25 mouse cellular contexts compared by ENCODE assay signal in genomic region chr14:33513877-33514276, GRCm38 (mm10). TPM values are rescaled to one million over a fixed set of nuclear protein-coding genes. Genes with fewer than 3 reads are reported as not detected.
DNase-seq lines count a peak whose midpoint lies in the region; ATAC-seq lines count a peak whose summit lies in the region.
"Had no signal": no experiment of that assay in that cellular context is flagged by ENCODE, and none has a peak within 500 bp of the region (broad histone marks: within the 10 kb centered on the region; RNA-seq: fewer than 3 reads in every experiment).

No protein-coding gene starts in this region.

- H3K4me3 ChIP-seq in forebrain, embryonic 13.5 days: no peak overlapping the region
- H3K4me3 ChIP-seq in forebrain, embryonic 11.5 days (ENCODE audit: low read depth, low read length): no peak overlapping the region
- no peak overlapping the region for H3K4me3 ChIP-seq in neural tube, embryonic 13.5 days
- H3K4me3 ChIP-seq: embryonic facial prominence, embryonic 13.5 days; heart, adult 2 months; heart, embryonic 15.5 days; hindbrain, embryonic 13.5 days had no signal

- no peak overlapping the region for H3K4me2 ChIP-seq in forebrain, embryonic 13.5 days
- H3K4me2 ChIP-seq in forebrain, embryonic 11.5 days (ENCODE audit: low read depth, low read length, severe bottlenecking): no peak overlapping the region
- peak overlapping the region; percentile 17; the same call in 1 of the 2 replicates for H3K4me2 ChIP-seq in neural tube, embryonic 13.5 days
- H3K4me2 ChIP-seq: embryonic facial prominence, embryonic 13.5 days; heart, embryonic 11.5 days; heart, embryonic 15.5 days; hindbrain, embryonic 13.5 days had no signal

- no peaks in the 10 kb centered on the region for H3K36me3 ChIP-seq in forebrain, embryonic 13.5 days (ENCODE audit: poor library complexity, severe bottlenecking)
- H3K36me3 ChIP-seq in forebrain, embryonic 11.5 days (ENCODE audit: control insufficient read depth, insufficient read depth, low read length): no peaks in the 10 kb centered on the region
- no peaks in the 10 kb centered on the region for H3K36me3 ChIP-seq in neural tube, embryonic 13.5 days
- H3K36me3 ChIP-seq: embryonic facial prominence, embryonic 13.5 days; G1E; heart, embryonic 15.5 days; hindbrain, embryonic 13.5 days had no signal

- no peaks in the 10 kb centered on the region for H3K27me3 ChIP-seq in forebrain, embryonic 13.5 days
- H3K27me3 ChIP-seq in forebrain, embryonic 11.5 days (ENCODE audit: control insufficient read depth, insufficient read depth, low read length): no peaks in the 10 kb centered on the region
- no peaks in the 10 kb centered on the region for H3K27me3 ChIP-seq in neural tube, embryonic 13.5 days
- H3K27me3 ChIP-seq: embryonic facial prominence, embryonic 13.5 days had no signal

- WGBS in forebrain, embryonic 13.5 days: 52% methylated on average over 5 of the region's 5 CpGs
- 75% methylated on average over 5 of the region's 5 CpGs for WGBS in forebrain, embryonic 11.5 days
- WGBS in neural tube, embryonic 13.5 days: 20% methylated on average over 5 of the region's 5 CpGs

- peak; percentile 85; the same call in 1 of the 2 replicates for ATAC-seq in forebrain, embryonic 13.5 days
- no peak for ATAC-seq in forebrain, embryonic 11.5 days (replicated peaks; ENCODE audit: low FRiP score)
- peak; percentile 87 for ATAC-seq in neural tube, embryonic 13.5 days (ENCODE audit: low read depth)
- no peak for ATAC-seq in activated CD4-positive, CD25-positive, alpha-beta regulatory T cell, adult 4 months
- ATAC-seq: CD4-positive, CD25-positive, alpha-beta regulatory T cell, adult 4 months had no signal

- no peak for DNase-seq in forebrain, embryonic 11.5 days (ENCODE audit: low spot score)
- DNase-seq in heart, adult 11 months: peak; percentile 61
- no peak for DNase-seq in heart, adult 18-20 months
- no peak for DNase-seq in neural tube, embryonic 10.5 days (ENCODE audit: extremely low spot score, low spot score)
- no peak for DNase-seq in thymus, postnatal 0 days (ENCODE audit: low spot score)
- DNase-seq: adrenal gland, postnatal 10 days; B cell, adult 2 months; cerebellum, adult 18-20 months; cerebellum, adult 9-11 months; cerebellum, postnatal 36 days; gastrocnemius, postnatal 36 days; heart, adult 2 months; heart, postnatal 14 days; kidney, adult 11 months had no signal

- H3K27ac ChIP-seq in forebrain, embryonic 13.5 days: 0 out of 2 replicates have a peak overlapping the region, but pooled peaks have one; percentile 4
- H3K27ac ChIP-seq in forebrain, embryonic 11.5 days (ENCODE audit: low read depth, low read length): no peak overlapping the region
- 0 out of 2 replicates have a peak overlapping the region, but pooled peaks have one; percentile 1 for H3K27ac ChIP-seq in neural tube, embryonic 13.5 days (replicated peaks)
- H3K27ac ChIP-seq: embryonic facial prominence, embryonic 13.5 days; heart, adult 2 months; heart, embryonic 15.5 days; hindbrain, embryonic 13.5 days had no signal

- H3K4me1 ChIP-seq in forebrain, embryonic 13.5 days: peaks cover 9% of the 10 kb centered on the region; the same call in 1 of the 2 replicates
- H3K4me1 ChIP-seq in forebrain, embryonic 11.5 days (replicated peaks; ENCODE audit: control insufficient read depth, insufficient read depth, low read length): no peaks in the 10 kb centered on the region
- H3K4me1 ChIP-seq in neural tube, embryonic 13.5 days (replicated peaks): peaks cover 17% of the 10 kb centered on the region
- H3K4me1 ChIP-seq: embryonic facial prominence, embryonic 13.5 days; heart, embryonic 15.5 days had no signal

- no peak overlapping the region for H3K9ac ChIP-seq in forebrain, embryonic 13.5 days
- H3K9ac ChIP-seq in forebrain, embryonic 11.5 days (ENCODE audit: low read length): no peak overlapping the region
- no peak overlapping the region for H3K9ac ChIP-seq in neural tube, embryonic 13.5 days
- H3K9ac ChIP-seq: embryonic facial prominence, embryonic 13.5 days; heart, embryonic 15.5 days; hindbrain, embryonic 13.5 days had no signal

- H3K9me3 ChIP-seq in forebrain, embryonic 13.5 days (replicated peaks): no peaks in the 10 kb centered on the region
- no peaks in the 10 kb centered on the region for H3K9me3 ChIP-seq in forebrain, embryonic 11.5 days (ENCODE audit: control insufficient read depth, low read length)
- H3K9me3 ChIP-seq in neural tube, embryonic 13.5 days: no peaks in the 10 kb centered on the region
- H3K9me3 ChIP-seq: embryonic facial prominence, embryonic 13.5 days; heart, embryonic 15.5 days; hindbrain, embryonic 13.5 days had no signal

RNA-seq across cellular contexts. Expression of gene Frmpd2, which starts 42.4 kb away (rescaled TPM):
- polyA plus RNA-seq in forebrain, embryonic 13.5 days (2015; fragmentation: Nextera tagmentation; extraction: Ambion mirVana): not detected in 2 replicates
- polyA plus RNA-seq in forebrain, embryonic 11.5 days (2014; fragmentation: Nextera tagmentation; extraction: Ambion mirVana): 0.05 and 0.29 TPM in 2 replicates
- under 1 TPM in 1 of 2 experiments, not detected in 1; 0.18 TPM for total RNA-seq in heart, adult 18-20 months (2021)
- not detected in 2 replicates for polyA plus RNA-seq in neural tube, embryonic 13.5 days (2015; fragmentation: Nextera tagmentation; extraction: Ambion mirVana)
- polyA plus RNA-seq in thymus, postnatal 0 days (2015; fragmentation: Nextera tagmentation; extraction: Ambion mirVana): not detected in 2 replicates
- polyA plus RNA-seq in activated CD4-positive, CD25-positive, alpha-beta regulatory T cell, adult 4 months (2017; shearing (Covaris generic)): not detected
- total RNA-seq: adrenal gland, postnatal 10 days; gastrocnemius, adult 8-10 months; gastrocnemius, postnatal 36 days; heart, adult 2 months; hematopoietic stem cell, adult 5-6 weeks had no signal
- polyA plus RNA-seq: CD4-positive, CD25-positive, alpha-beta regulatory T cell, adult 4 months; embryonic facial prominence, embryonic 13.5 days; G1E; hindbrain, embryonic 13.5 days had no signal

Comparison
In these comparisons a context has a peak if more than half of its experiments do, and no peak if none do; other contexts are left out.
1. ATAC-seq: peak in forebrain, embryonic 13.5 days (single experiment) and neural tube, embryonic 13.5 days (single experiment); none in forebrain, embryonic 11.5 days (single experiment) and activated CD4-positive, CD25-positive, alpha-beta regulatory T cell, adult 4 months (single experiment).